Mouse (Mus musculus): ENCODE measurements around the gene Nfatc3.

DNA sequence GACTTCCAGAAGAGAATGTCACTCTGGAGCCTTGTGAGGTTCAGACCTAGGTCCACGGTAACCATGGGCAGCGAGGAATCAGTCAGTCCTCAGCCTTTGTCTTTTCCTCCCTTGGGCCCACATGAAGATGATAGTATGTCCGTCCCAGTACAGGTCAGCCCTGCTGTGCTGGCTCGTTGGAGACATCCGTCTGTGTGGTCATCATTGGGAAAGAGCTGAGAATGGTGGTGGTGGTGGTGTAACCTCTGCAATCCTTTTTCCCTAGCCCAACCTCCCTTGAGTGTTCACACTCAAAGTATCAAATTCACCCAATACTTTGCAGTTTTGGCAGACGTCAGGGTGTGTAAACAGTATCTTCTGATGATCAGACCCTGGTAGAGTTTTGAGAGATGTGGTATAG, 8.8 kb upstream of the Nfatc3 start:
- no peak for TF ChIP-seq TBP (conservative IDR thresholded peaks at IDR 0.05; ENCODE audit: low read depth, low read length)
- no peak for TF ChIP-seq ZNF384 (IDR thresholded peaks at IDR 0.05; ENCODE audit: low read depth, low read length)
- TF ChIP-seq EP300 (IDR thresholded peaks at IDR 0.05; ENCODE audit: low read length) = no peak
- TF ChIP-seq CTCF (conservative IDR thresholded peaks at IDR 0.05 in 1 of 2, IDR thresholded peaks at IDR 0.05 in 1 of 2; ENCODE audit: low read depth in 2 of 2, low read length in 2 of 2) = no peak
- no peak for TF ChIP-seq ZKSCAN1 (IDR thresholded peaks at IDR 0.05; ENCODE audit: borderline replicate concordance, low read depth, low read length)
- TF ChIP-seq SMC3 (IDR thresholded peaks at IDR 0.05; ENCODE audit: low read depth, low read length) = no peak
